Mouse (Mus musculus) MEL (cell line): ENCODE measurements around the gene Cenpf. TPM values are rescaled to one million over a fixed set of nuclear protein-coding genes. Genes with fewer than 3 reads are reported as not detected.

Experiments
- DNase-seq: peaks from one replicate; pipeline ENCODE4 v3.0.0; 2011; ENCODE audit warnings: low read depth, low spot score
- H3K27ac ChIP-seq: 2 replicates; pipeline ENCODE4 v1.5.1; 2012; ENCODE audit warnings: low read depth, mild to moderate bottlenecking, control low read depth, low read length, moderate library complexity; ENCODE audit not compliant: control insufficient read depth
- H3K27me3 ChIP-seq, 2 experiments: fragments of 150-350 bp in 1 of 2; sonication (generic) in 1 of 2; 2 replicates each; pipeline ENCODE4 v1.6.1; 2012; ENCODE audit warnings: low read length in 2 of 2, mild to moderate bottlenecking in 2 of 2, improper control_type of control experiment in 1 of 2, moderate library complexity in 1 of 2; ENCODE audit not compliant: insufficient read depth in 2 of 2, control insufficient read depth in 1 of 2
- H3K36me3 ChIP-seq, 2 experiments: 2 replicates each; pipeline ENCODE4 v1.6.1; 2012 to 2014; ENCODE audit warnings: low read length in 2 of 2, improper control_type of control experiment in 1 of 2, inconsistent platforms in 1 of 2, mild to moderate bottlenecking in 1 of 2; ENCODE audit not compliant: insufficient read depth in 2 of 2, control insufficient read depth in 1 of 2
- H3K4me1 ChIP-seq, 2 experiments: fragments of 150-350 bp in 1 of 2; sonication (generic) in 1 of 2; 2 replicates each; pipeline ENCODE4 v1.6.1; 2012; ENCODE audit warnings: low read length in 2 of 2, improper control_type of control experiment in 1 of 2, mild to moderate bottlenecking in 1 of 2; ENCODE audit not compliant: insufficient read depth in 2 of 2, control insufficient read depth in 1 of 2
- H3K4me3 ChIP-seq, 2 experiments: fragments of 150-350 bp in 1 of 2; sonication (generic) in 1 of 2; 2 replicates each; pipeline ENCODE4 v1.5.1; 2012; ENCODE audit warnings: low read depth in 2 of 2, low read length in 2 of 2, mild to moderate bottlenecking in 2 of 2, moderate library complexity in 2 of 2, control low read depth in 1 of 2, improper control_type of control experiment in 1 of 2; ENCODE audit not compliant: control insufficient read depth in 1 of 2, insufficient read depth in 1 of 2
- H3K79me2 ChIP-seq: 2 replicates; pipeline ENCODE4 v1.6.1; 2012; ENCODE audit warnings: mild to moderate bottlenecking, low read length, moderate library complexity; ENCODE audit not compliant: control insufficient read depth, poor library complexity, insufficient read depth
- H3K9ac ChIP-seq: 2 replicates; pipeline ENCODE4 v1.6.1; 2012; ENCODE audit warnings: low read depth, mild to moderate bottlenecking, control low read depth, low read length, moderate library complexity; ENCODE audit not compliant: control insufficient read depth, poor library complexity, severe bottlenecking
- H3K9me3 ChIP-seq: fragments of 150-350 bp; sonication (generic); replicated peaks from 2 replicates; pipeline ENCODE4 v1.6.1; 2012; ENCODE audit warnings: mild to moderate bottlenecking, low read length, improper control_type of control experiment, moderate library complexity; ENCODE audit not compliant: insufficient read depth
- BHLHE40 ChIP-seq: IDR thresholded peaks from 2 replicates; pipeline ENCODE4 v1.6.1; 2012; ENCODE audit warnings: low read depth, mild to moderate bottlenecking, inconsistent platforms, low read length, improper control_type of control experiment, borderline replicate concordance
- CHD1 ChIP-seq: IDR thresholded peaks from 2 replicates; pipeline ENCODE4 v1.6.1; 2012; ENCODE audit warnings: low read depth, mild to moderate bottlenecking, inconsistent platforms, low read length, improper control_type of control experiment
- CHD2 ChIP-seq: IDR thresholded peaks from 2 replicates; pipeline ENCODE4 v1.6.1; 2011; ENCODE audit warnings: low read length, improper control_type of control experiment
- E2F4 ChIP-seq: IDR thresholded peaks from 2 replicates; pipeline ENCODE4 v1.6.1; 2011; ENCODE audit warnings: low read depth, low read length, improper control_type of control experiment, borderline replicate concordance
- EP300 ChIP-seq, 2 experiments: IDR thresholded peaks; 2 replicates each; pipeline ENCODE4 v1.6.1; 2011; ENCODE audit warnings: improper control_type of control experiment in 2 of 2, low read length in 2 of 2, low read depth in 1 of 2, mild to moderate bottlenecking in 1 of 2
- GABPA ChIP-seq: IDR thresholded peaks from 2 replicates; pipeline ENCODE4 v1.6.1; 2012; ENCODE audit warnings: low read depth, mild to moderate bottlenecking, inconsistent platforms, low read length, improper control_type of control experiment, moderate library complexity
- HCFC1 ChIP-seq: IDR thresholded peaks from 2 replicates; pipeline ENCODE4 v1.6.1; 2012; ENCODE audit warnings: low read depth, mild to moderate bottlenecking, inconsistent platforms, low read length, improper control_type of control experiment, moderate library complexity
- KAT2A ChIP-seq: conservative IDR thresholded peaks from 2 replicates; pipeline ENCODE4 v1.6.1; 2012; ENCODE audit warnings: low read depth, low read length, improper control_type of control experiment, inconsistent platforms
- MAFK ChIP-seq: IDR thresholded peaks from 2 replicates; pipeline ENCODE4 v1.6.1; 2011; ENCODE audit warnings: low read depth, mild to moderate bottlenecking, low read length, improper control_type of control experiment, borderline replicate concordance
- MEF2A ChIP-seq: IDR thresholded peaks from 2 replicates; pipeline ENCODE4 v1.6.1; 2014; ENCODE audit warnings: low read depth, mild to moderate bottlenecking, inconsistent platforms, low read length, improper control_type of control experiment; ENCODE audit not compliant: poor library complexity, insufficient replicate concordance, severe bottlenecking; ENCODE audit errors: extremely low read depth
- MXI1 ChIP-seq: IDR thresholded peaks from 2 replicates; pipeline ENCODE4 v1.6.1; 2011; ENCODE audit warnings: mild to moderate bottlenecking, low read depth, low read length, improper control_type of control experiment
- MYC ChIP-seq: IDR thresholded peaks from 2 replicates; pipeline ENCODE4 v1.6.1; 2011; ENCODE audit warnings: low read depth, mild to moderate bottlenecking, low read length, improper control_type of control experiment, moderate library complexity
- NELFE ChIP-seq: IDR thresholded peaks from 2 replicates; pipeline ENCODE4 v1.6.1; 2011; ENCODE audit warnings: low read depth, low read length, improper control_type of control experiment
- NRF1 ChIP-seq: IDR thresholded peaks from 2 replicates; pipeline ENCODE4 v1.6.1; 2014; ENCODE audit warnings: low read depth, mild to moderate bottlenecking, inconsistent platforms, low read length, improper control_type of control experiment, moderate library complexity; ENCODE audit not compliant: poor library complexity, insufficient read depth, severe bottlenecking
- POLR2A ChIP-seq, 2 experiments: IDR thresholded peaks; 2 replicates each; pipeline ENCODE4 v1.6.1; 2011 to 2012; ENCODE audit warnings: low read length in 2 of 2, mild to moderate bottlenecking in 2 of 2, control low read depth in 1 of 2, improper control_type of control experiment in 1 of 2, low read depth in 1 of 2, moderate library complexity in 1 of 2; ENCODE audit not compliant: control insufficient read depth in 1 of 2, insufficient read depth in 1 of 2, poor library complexity in 1 of 2
- POLR2AphosphoS2 ChIP-seq: IDR thresholded peaks from 2 replicates; pipeline ENCODE4 v1.6.1; 2011; ENCODE audit warnings: low read length, improper control_type of control experiment
- POLR2AphosphoS5 ChIP-seq: IDR thresholded peaks from 2 replicates; pipeline ENCODE4 v1.6.1; 2012; ENCODE audit warnings: low read depth, borderline replicate concordance, mild to moderate bottlenecking, inconsistent platforms, low read length, moderate library complexity, mixed read lengths
- RAD21 ChIP-seq: IDR thresholded peaks from 2 replicates; pipeline ENCODE4 v1.6.1; 2011; ENCODE audit warnings: mild to moderate bottlenecking, low read depth, low read length, improper control_type of control experiment
- SIN3A ChIP-seq: IDR thresholded peaks from 2 replicates; pipeline ENCODE4 v1.6.1; 2012; ENCODE audit warnings: low read length, improper control_type of control experiment, inconsistent platforms
- SMC3 ChIP-seq: IDR thresholded peaks from 2 replicates; pipeline ENCODE4 v1.6.1; 2011; ENCODE audit warnings: low read depth, low read length, improper control_type of control experiment
- TAL1 ChIP-seq: IDR thresholded peaks from 2 replicates; pipeline ENCODE4 v1.6.1; 2012; ENCODE audit warnings: mild to moderate bottlenecking, inconsistent platforms, low read length, moderate library complexity, mixed read lengths
- TBP ChIP-seq: IDR thresholded peaks from 2 replicates; pipeline ENCODE4 v1.8.0; 2011; ENCODE audit warnings: low read depth, low read length, improper control_type of control experiment
- TCF12 ChIP-seq: IDR thresholded peaks from 2 replicates; pipeline ENCODE4 v1.6.1; 2014; ENCODE audit warnings: low read depth, mild to moderate bottlenecking, inconsistent platforms, low read length, improper control_type of control experiment, moderate library complexity
- UBTF ChIP-seq: IDR thresholded peaks from 2 replicates; pipeline ENCODE4 v1.6.1; 2012; ENCODE audit warnings: low read depth, mild to moderate bottlenecking, inconsistent platforms, low read length, improper control_type of control experiment, moderate library complexity, borderline replicate concordance; ENCODE audit not compliant: insufficient read depth
- USF2 ChIP-seq, 2 experiments: IDR thresholded peaks; 2 replicates each; pipeline ENCODE4 v1.6.1; 2011 to 2012; ENCODE audit warnings: improper control_type of control experiment in 2 of 2, low read length in 2 of 2, borderline replicate concordance in 1 of 2, inconsistent platforms in 1 of 2, low read depth in 1 of 2, mild to moderate bottlenecking in 1 of 2; ENCODE audit not compliant: insufficient read depth in 1 of 2
- ZMIZ1 ChIP-seq: IDR thresholded peaks from 2 replicates; pipeline ENCODE4 v1.6.1; 2012; ENCODE audit warnings: low read depth, mild to moderate bottlenecking, inconsistent platforms, low read length, improper control_type of control experiment, moderate library complexity
- ZNF384 ChIP-seq: IDR thresholded peaks from 2 replicates; pipeline ENCODE4 v1.6.1; 2012; ENCODE audit warnings: low read depth, mild to moderate bottlenecking, inconsistent platforms, low read length, improper control_type of control experiment
- polyA plus RNA-seq, 2 experiments: library from polyadenylated mRNA; stranded (reverse) in 1 of 2; unstranded in 1 of 2; fragments of >175 nt in 1 of 2; fragments of >200 nt in 1 of 2; gene quantifications; 2 replicates each; pipeline versions ENCODE4 v1.2.1 to v1.2.4; 2012; ENCODE audit warnings: low replicate concordance in 2 of 2, low read depth in 1 of 2; ENCODE audit not compliant: insufficient read length in 2 of 2, insufficient read depth in 1 of 2, missing spikeins in 1 of 2
- total RNA-seq: library from RNA; depleted of rRNA; stranded (reverse); fragments of 300-350 nt; gene quantifications from 2 replicates; pipeline ENCODE4 v1.2.3, GENCODE M21; 2012

Gene Cenpf
- total and polyA plus RNA-seq, 3 experiments, result 16.6 to 63.2 (median 34.5) TPM

DNA sequence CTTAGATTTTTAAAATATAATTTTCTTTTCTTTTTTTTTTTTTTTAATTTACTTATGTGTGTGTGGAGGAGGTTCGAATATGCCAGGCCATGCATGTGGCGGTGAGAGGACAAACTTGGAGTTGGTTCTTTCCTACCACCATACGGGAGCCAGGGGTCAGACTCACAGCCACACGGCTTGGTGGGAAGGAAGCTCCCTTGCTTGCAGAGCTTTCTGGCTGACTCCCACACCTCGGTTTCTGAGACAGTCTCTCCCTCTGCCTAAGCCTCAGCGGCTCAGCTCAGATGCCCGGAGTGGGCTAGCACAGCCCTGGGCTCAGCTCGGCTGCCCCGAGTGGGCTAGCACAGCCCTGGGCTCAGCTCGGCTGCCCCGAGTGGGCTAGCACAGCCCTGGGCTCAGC is 29.7 kb upstream of the Cenpf start:
- H3K9ac ChIP-seq, result no peak overlapping the region
- no peaks in the 10 kb centered on the region for H3K27me3 ChIP-seq
- H3K4me3 ChIP-seq, result no peak overlapping the region
- no peaks in the 10 kb centered on the region for H3K36me3 ChIP-seq
- H3K9me3 ChIP-seq, result no peaks in the 10 kb centered on the region
- H3K79me2 ChIP-seq, result no peaks in the 10 kb centered on the region
- TF ChIP-seq NRF1 (no peak), MXI1 (no peak), MEF2A (no peak), TCF12 (no peak), USF2 (IDR thresholded peaks at IDR 0.05; ENCODE audit: borderline replicate concordance in 1 of 2, insufficient read depth in 1 of 2, low read depth in 1 of 2, low read length in 2 of 2) (no peak), GABPA (no peak), POLR2AphosphoS2 (no peak), KAT2A (no peak), RAD21 (no peak), ZNF384 (no peak), POLR2A (IDR thresholded peaks at IDR 0.05; ENCODE audit: control insufficient read depth in 1 of 2, insufficient read depth in 1 of 2, low read depth in 1 of 2, low read length in 2 of 2, poor library complexity in 1 of 2) (no peak), SIN3A (no peak), HCFC1 (no peak), NELFE (no peak), ZMIZ1 (no peak)
- no peak overlapping the region for H3K27ac ChIP-seq
- no peak for DNase-seq
- no peaks in the 10 kb centered on the region for H3K4me1 ChIP-seq

DNA sequence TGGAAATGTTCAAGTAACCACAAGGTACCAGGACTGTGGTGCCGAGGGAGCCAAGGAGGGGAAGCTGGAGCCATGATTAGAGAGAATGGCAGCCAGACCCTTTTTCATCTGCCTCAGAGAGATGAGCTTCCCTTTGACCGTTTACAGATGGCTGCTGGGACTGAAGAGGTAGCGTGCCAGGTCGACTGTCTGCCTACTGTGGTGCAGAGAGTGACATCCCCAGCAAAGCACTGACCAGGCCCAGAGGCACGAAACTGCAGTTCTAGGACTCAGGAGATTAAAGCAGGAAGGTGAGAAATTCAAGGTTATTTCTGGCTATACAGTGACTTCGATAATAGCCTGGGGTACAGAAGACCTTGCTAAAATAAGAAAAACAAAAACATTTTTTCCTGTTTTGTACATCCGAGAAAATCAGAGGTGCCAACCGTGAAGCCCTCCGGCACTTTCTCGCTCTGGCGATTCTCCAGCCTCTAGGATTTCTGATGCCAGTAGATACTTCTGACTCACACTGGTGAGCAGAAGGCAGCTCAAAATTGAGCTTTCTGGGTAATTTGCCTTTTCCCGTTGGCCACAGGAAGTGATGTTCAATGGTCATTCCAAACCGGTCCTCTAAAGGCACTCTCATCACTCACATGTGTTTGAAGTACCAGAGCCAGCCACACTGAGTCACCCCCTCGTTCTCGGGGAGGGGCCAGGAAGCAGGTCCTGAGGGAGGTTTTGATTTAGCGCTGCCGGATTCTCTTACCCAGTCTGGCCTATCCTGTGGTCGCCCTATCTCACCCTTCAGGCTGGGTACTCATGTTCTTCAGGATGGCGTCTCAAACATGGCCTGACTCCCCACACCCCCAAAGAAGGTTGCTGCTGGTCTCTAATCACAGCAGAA is 28.3 kb upstream of the Cenpf start:
- Histone ChIP-seq H3K36me3 (no peaks in the 10 kb centered on the region), H3K27ac (no peak overlapping the region), H3K27me3 (no peaks in the 10 kb centered on the region; a peak in 1 of 4 replicates), H3K9ac (no peak overlapping the region), H3K9me3 (no peaks in the 10 kb centered on the region), H3K4me1 (no peaks in the 10 kb centered on the region), H3K79me2 (no peaks in the 10 kb centered on the region), H3K4me3 (no peak overlapping the region)
- TF ChIP-seq ZNF384 (no peak), UBTF (no peak), SMC3 (no peak), TAL1 (no peak), MYC (no peak), KAT2A (no peak), GABPA (no peak), SIN3A (no peak), NELFE (no peak), CHD2 (no peak), MAFK (no peak), E2F4 (no peak), POLR2AphosphoS5 (no peak), CHD1 (no peak), MEF2A (no peak), TBP (no peak), MXI1 (no peak), EP300 (IDR thresholded peaks at IDR 0.05; ENCODE audit: low read depth in 1 of 2, low read length in 2 of 2) (no peak), BHLHE40 (no peak)
- no peak for DNase-seq
